Mouse (Mus musculus): ENCODE data around the gene Mybbp1a.

Mybbp1a gene

GRCm38 (mm10) chr11:72440965-72441664 lies at the start of gene Mybbp1a:
Gene Mybbp1a, plus strand, starts transcription at chr11:72441355.
- DNase-seq (ENCODE audit: low spot score), result peak; percentile 95

- DNase-seq (ENCODE audit: low spot score), result no peak
Measured at GRCm38 (mm10) chr11:72393243-72393642, 47.9 kb upstream of the Mybbp1a start.

- DNase-seq (ENCODE audit: low spot score), result no peak
Measured at GRCm38 (mm10) chr11:72393669-72394068, 47.5 kb upstream of the Mybbp1a start.

GRCm38 (mm10) chr11:72394694-72395093 lies 46.5 kb upstream of the Mybbp1a start:
- DNase-seq (ENCODE audit: low spot score), result no peak

- no peak for DNase-seq (ENCODE audit: low spot score)
Measured at GRCm38 (mm10) chr11:72395652-72396051, 45.5 kb upstream of the Mybbp1a start.

- no peak for DNase-seq (ENCODE audit: low spot score)
Measured at GRCm38 (mm10) chr11:72396621-72397020, 44.5 kb upstream of the Mybbp1a start.

- no peak for DNase-seq (ENCODE audit: low spot score)
Measured at GRCm38 (mm10) chr11:72397072-72397471, 44.1 kb upstream of the Mybbp1a start.

GRCm38 (mm10) chr11:72397811-72398525 lies 43.2 kb upstream of the Mybbp1a start:
- DNase-seq (ENCODE audit: low spot score), result no peak

- DNase-seq (ENCODE audit: low spot score), result no peak
Measured at GRCm38 (mm10) chr11:72401068-72401467, 40.1 kb upstream of the Mybbp1a start.

- DNase-seq (ENCODE audit: low spot score), result no peak
Measured at GRCm38 (mm10) chr11:72402017-72402416, 39.1 kb upstream of the Mybbp1a start.

GRCm38 (mm10) chr11:72402969-72403368 lies 38.2 kb upstream of the Mybbp1a start:
- DNase-seq (ENCODE audit: low spot score), result peak; percentile 8

- no peak for DNase-seq (ENCODE audit: low spot score)
Measured at GRCm38 (mm10) chr11:72405532-72405931, 35.6 kb upstream of the Mybbp1a start.

- no peak for DNase-seq (ENCODE audit: low spot score)
Measured at GRCm38 (mm10) chr11:72406079-72406675, 35.0 kb upstream of the Mybbp1a start.

- no peak for DNase-seq (ENCODE audit: low spot score)
Measured at GRCm38 (mm10) chr11:72407081-72407480, 34.1 kb upstream of the Mybbp1a start.

GRCm38 (mm10) chr11:72407574-72407973 lies 33.6 kb upstream of the Mybbp1a start:
- no peak for DNase-seq (ENCODE audit: low spot score)

- DNase-seq (ENCODE audit: low spot score), result no peak
Measured at GRCm38 (mm10) chr11:72408451-72409170, 32.5 kb upstream of the Mybbp1a start.

GRCm38 (mm10) chr11:72409649-72410385 lies 31.3 kb upstream of the Mybbp1a start:
- DNase-seq (ENCODE audit: low spot score), result no peak

GRCm38 (mm10) chr11:72410521-72411092 lies 30.5 kb upstream of the Mybbp1a start:
- DNase-seq (ENCODE audit: low spot score), result no peak

GRCm38 (mm10) chr11:72411093-72411921 lies 29.8 kb upstream of the Mybbp1a start, which contains the start of gene Smtnl2:
Gene Smtnl2, minus strand, starts transcription at chr11:72411713.
- peak; percentile 61 for DNase-seq (ENCODE audit: low spot score)

GRCm38 (mm10) chr11:72411945-72412344 lies 29.2 kb upstream of the Mybbp1a start:
- no peak for DNase-seq (ENCODE audit: low spot score)
